Mouse (Mus musculus): ENCODE data around the gene Atad3a.
"Not testable (repeated sequence)": the region's sequence is repeated elsewhere in the genome, so short reads cannot be mapped to it uniquely, and the experiment has no call there.

Gene Atad3a

GRCm38 (mm10) chr4:155774971-155775740 is 14.3 kb upstream of the Atad3a start:
- no peak for DNase-seq (ENCODE audit: low spot score in 2 of 2)

- DNase-seq (ENCODE audit: low spot score in 2 of 2) = peak; percentile 92 to 97
These were observed 13.4 kb upstream of the Atad3a start, which contains the start of gene Vwa1 for GRCm38 (mm10) chr4:155774280-155774754. Vwa1 (minus strand) TSS chr4:155774698.

- DNase-seq (ENCODE audit: low spot score in 2 of 2) = no peak
These were observed 12.6 kb upstream of the Atad3a start for GRCm38 (mm10) chr4:155773335-155774078.

- DNase-seq (ENCODE audit: low spot score in 2 of 2) = no peak
These were observed 11.9 kb upstream of the Atad3a start for GRCm38 (mm10) chr4:155772786-155773185.

GRCm38 (mm10) chr4:155771706-155772105 is 10.8 kb upstream of the Atad3a start:
- no peak for DNase-seq (ENCODE audit: low spot score in 2 of 2)

GRCm38 (mm10) chr4:155770626-155771025 is 9.7 kb upstream of the Atad3a start:
- no peak for DNase-seq (ENCODE audit: low spot score in 2 of 2)

- peak; percentile 85 to 92 for DNase-seq (ENCODE audit: low spot score in 2 of 2)
These were observed 9.1 kb upstream of the Atad3a start for GRCm38 (mm10) chr4:155769880-155770512.

- no peak for DNase-seq (ENCODE audit: low spot score in 2 of 2)
These were observed 8.6 kb upstream of the Atad3a start for GRCm38 (mm10) chr4:155769496-155769879.

- DNase-seq (ENCODE audit: low spot score in 2 of 2) = no peak
These were observed 1.5 kb upstream of the Atad3a start for GRCm38 (mm10) chr4:155762357-155762756.

GRCm38 (mm10) chr4:155761356-155762099 is 635 bp upstream of the Atad3a start:
- DNase-seq (ENCODE audit: low spot score in 2 of 2) = no peak

GRCm38 (mm10) chr4:155759862-155760612 is 856 bp downstream of the Atad3a start:
- no peak for DNase-seq (ENCODE audit: low spot score in 2 of 2)

GRCm38 (mm10) chr4:155757011-155757410 is 3.9 kb downstream of the Atad3a start:
- no peak for DNase-seq (ENCODE audit: low spot score in 2 of 2)

GRCm38 (mm10) chr4:155746575-155747490 is 14.1 kb downstream of the Atad3a start:
- DNase-seq (ENCODE audit: low spot score in 2 of 2) = no peak

- DNase-seq (ENCODE audit: low spot score in 2 of 2) = no peak
These were observed 14.8 kb downstream of the Atad3a start for GRCm38 (mm10) chr4:155746036-155746548.

- no peak for DNase-seq (ENCODE audit: low spot score in 2 of 2)
These were observed 15.8 kb downstream of the Atad3a start for GRCm38 (mm10) chr4:155745136-155745535.

GRCm38 (mm10) chr4:155744474-155744873 is 16.4 kb downstream of the Atad3a start:
- no peak for DNase-seq (ENCODE audit: low spot score in 2 of 2)

- no peak for DNase-seq (ENCODE audit: low spot score in 2 of 2)
These were observed 18.2 kb downstream of the Atad3a start for GRCm38 (mm10) chr4:155742684-155743083.

GRCm38 (mm10) chr4:155740681-155741080 is 20.2 kb downstream of the Atad3a start:
- not testable (repeated sequence) for DNase-seq (ENCODE audit: low spot score in 2 of 2)
